9 mouse cellular contexts compared by ENCODE assay signal in genomic region chr8:79414907-79415306, GRCm38 (mm10). TPM values are rescaled to one million over a fixed set of nuclear protein-coding genes. Genes with fewer than 3 reads are reported as not detected.
DNase-seq lines count a peak whose midpoint lies in the region; ATAC-seq and TF ChIP-seq lines count a peak whose summit lies in the region.
"Had no signal": no experiment of that assay in that cellular context is flagged by ENCODE, and none has a peak within 500 bp of the region (broad histone marks: within the 10 kb centered on the region; RNA-seq: fewer than 3 reads in every experiment).

No protein-coding gene starts in this region.

- no peak overlapping the region for H3K4me3 ChIP-seq in embryonic facial prominence, embryonic 14.5 days (ENCODE audit: low read depth, low read length)
- no peak overlapping the region for H3K4me3 ChIP-seq in embryonic facial prominence, embryonic 10.5 days
- no peak overlapping the region for H3K4me3 ChIP-seq in midbrain, postnatal 0 days (ENCODE audit: low read depth, low read length)
- H3K4me3 ChIP-seq in midbrain, embryonic 10.5 days = no peak overlapping the region
- H3K4me3 ChIP-seq in stomach, postnatal 0 days (ENCODE audit: low read depth, low read length) = no peak overlapping the region

- ATAC-seq in embryonic facial prominence, embryonic 14.5 days (ENCODE audit: low read depth) = no peak
- ATAC-seq in midbrain, postnatal 0 days (ENCODE audit: low FRiP score) = no peak
- 0 out of 2 replicates have a peak, but pooled peaks have one; percentile 51 for ATAC-seq in stomach, postnatal 0 days (ENCODE audit: low FRiP score, low TSS enrichment)

- H3K9ac ChIP-seq in embryonic facial prominence, embryonic 14.5 days (ENCODE audit: low read depth, low read length) = no peak overlapping the region
- no peak overlapping the region for H3K9ac ChIP-seq in midbrain, postnatal 0 days (replicated peaks; ENCODE audit: low read length, poor library complexity, severe bottlenecking)
- H3K9ac ChIP-seq in stomach, postnatal 0 days (ENCODE audit: low read length) = no peak overlapping the region

- no peak overlapping the region for H3K4me2 ChIP-seq in embryonic facial prominence, embryonic 14.5 days (ENCODE audit: low read depth, low read length)
- no peak overlapping the region for H3K4me2 ChIP-seq in midbrain, postnatal 0 days (ENCODE audit: low read depth, low read length, poor library complexity, severe bottlenecking)
- no peak overlapping the region for H3K4me2 ChIP-seq in stomach, postnatal 0 days (replicated peaks; ENCODE audit: low read depth)

- no peak for TF ChIP-seq EP300 in stomach, postnatal 0 days (optimal IDR thresholded peaks at IDR 0.05)

- no peak for TF ChIP-seq CTCF in midbrain, postnatal 0 days (IDR thresholded peaks at IDR 0.05)
- no peak for TF ChIP-seq CTCF in stomach, postnatal 0 days (IDR thresholded peaks at IDR 0.05; ENCODE audit: low read depth)

- no peaks in the 10 kb centered on the region for H3K9me3 ChIP-seq in embryonic facial prominence, embryonic 14.5 days (ENCODE audit: control insufficient read depth, low read length)
- no peaks in the 10 kb centered on the region for H3K9me3 ChIP-seq in embryonic facial prominence, embryonic 10.5 days
- H3K9me3 ChIP-seq in midbrain, postnatal 0 days (ENCODE audit: low read length) = no peaks in the 10 kb centered on the region
- no peaks in the 10 kb centered on the region for H3K9me3 ChIP-seq in midbrain, embryonic 10.5 days (replicated peaks)
- H3K9me3 ChIP-seq in stomach, postnatal 0 days (ENCODE audit: control insufficient read depth, low read length) = no peaks in the 10 kb centered on the region

- no peak overlapping the region for H3K27ac ChIP-seq in embryonic facial prominence, embryonic 14.5 days (replicated peaks; ENCODE audit: low read depth, low read length)
- no peak overlapping the region for H3K27ac ChIP-seq in embryonic facial prominence, embryonic 10.5 days (replicated peaks)
- H3K27ac ChIP-seq in midbrain, postnatal 0 days (ENCODE audit: low read depth, low read length) = no peak overlapping the region
- H3K27ac ChIP-seq in midbrain, embryonic 10.5 days (replicated peaks) = no peak overlapping the region
- H3K27ac ChIP-seq in stomach, postnatal 0 days (replicated peaks) = no peak overlapping the region

- no peaks in the 10 kb centered on the region for H3K36me3 ChIP-seq in embryonic facial prominence, embryonic 14.5 days (ENCODE audit: control insufficient read depth, insufficient read depth, low read length)
- H3K36me3 ChIP-seq in embryonic facial prominence, embryonic 10.5 days (replicated peaks) = no peaks in the 10 kb centered on the region
- H3K36me3 ChIP-seq in midbrain, postnatal 0 days (ENCODE audit: insufficient read depth, low read length) = no peaks in the 10 kb centered on the region
- H3K36me3 ChIP-seq in midbrain, embryonic 10.5 days = no peaks in the 10 kb centered on the region
- no peaks in the 10 kb centered on the region for H3K36me3 ChIP-seq in stomach, postnatal 0 days (ENCODE audit: control insufficient read depth, insufficient read depth, low read length)

- peaks cover 3% of the 10 kb centered on the region; the same call in 1 of the 2 replicates for H3K4me1 ChIP-seq in embryonic facial prominence, embryonic 14.5 days (ENCODE audit: control insufficient read depth, insufficient read depth, low read length)
- H3K4me1 ChIP-seq in embryonic facial prominence, embryonic 10.5 days = no peaks in the 10 kb centered on the region
- no peaks in the 10 kb centered on the region for H3K4me1 ChIP-seq in midbrain, postnatal 0 days (ENCODE audit: insufficient read depth, low read length)
- no peaks in the 10 kb centered on the region for H3K4me1 ChIP-seq in midbrain, embryonic 10.5 days
- H3K4me1 ChIP-seq in stomach, postnatal 0 days (replicated peaks; ENCODE audit: control insufficient read depth, insufficient read depth) = no peaks in the 10 kb centered on the region

- DNase-seq in embryonic facial prominence, embryonic 14.5 days (ENCODE audit: low spot score) = peak; percentile 37
- no peak for DNase-seq in embryonic facial prominence, embryonic 10.5 days (ENCODE audit: low spot score)
- DNase-seq in midbrain, postnatal 0 days (ENCODE audit: low spot score) = peak; percentile 11
- DNase-seq in midbrain, embryonic 10.5 days (ENCODE audit: low spot score) = no peak
- DNase-seq in kidney, postnatal 14 days = peak; percentile 53
- no peak for DNase-seq in stomach, postnatal 0 days (ENCODE audit: low spot score)
- DNase-seq in thymus, adult 18-20 months = no peak
- DNase-seq in embryo, embryonic 9.5 days (ENCODE audit: extremely low spot score) = no peak
- DNase-seq: cerebellum, postnatal 25 days had no signal

- WGBS in embryonic facial prominence, embryonic 14.5 days = 74% methylated on average over 5 of the region's 5 CpGs
- 92% methylated on average over 5 of the region's 5 CpGs for WGBS in embryonic facial prominence, embryonic 10.5 days
- 83% methylated on average over 5 of the region's 5 CpGs for WGBS in midbrain, postnatal 0 days
- 95% methylated on average over 5 of the region's 5 CpGs for WGBS in midbrain, embryonic 10.5 days
- 70% methylated on average over 5 of the region's 5 CpGs for whole genome bisulfite sequencing in stomach, postnatal 0 days

- no peaks in the 10 kb centered on the region for H3K27me3 ChIP-seq in embryonic facial prominence, embryonic 14.5 days (replicated peaks; ENCODE audit: control insufficient read depth, insufficient read depth, low read length)
- H3K27me3 ChIP-seq in embryonic facial prominence, embryonic 10.5 days (replicated peaks; ENCODE audit: low read depth, poor library complexity, severe bottlenecking) = no peaks in the 10 kb centered on the region
- no peaks in the 10 kb centered on the region for H3K27me3 ChIP-seq in midbrain, postnatal 0 days (ENCODE audit: insufficient read depth, low read length)
- no peaks in the 10 kb centered on the region for H3K27me3 ChIP-seq in midbrain, embryonic 10.5 days (ENCODE audit: low read depth, poor library complexity, severe bottlenecking)
- no peaks in the 10 kb centered on the region for H3K27me3 ChIP-seq in stomach, postnatal 0 days (ENCODE audit: control insufficient read depth, insufficient read depth, low read length)

RNA-seq across cellular contexts. Expression of gene Smad1, which starts 15.6 kb away (rescaled TPM):
- polyA plus RNA-seq in embryonic facial prominence, embryonic 14.5 days (2014; fragmentation: Nextera tagmentation; extraction: Ambion mirVana) = 59.4 and 64.7 TPM in 2 replicates
- 41.5 and 42.8 TPM in 2 replicates for polyA plus RNA-seq in embryonic facial prominence, embryonic 10.5 days (2016; fragmentation: Nextera tagmentation; extraction: Ambion mirVana)
- 75.6 and 78.8 TPM in 2 replicates for total RNA-seq in midbrain, postnatal 0 days (2014; rRNA removed)
- 49.1 and 52.5 TPM in 2 replicates for polyA plus RNA-seq in midbrain, postnatal 0 days (2015; fragmentation: Nextera tagmentation; extraction: Ambion mirVana)
- 36.1 and 39.0 TPM in 2 replicates for polyA plus RNA-seq in midbrain, embryonic 10.5 days (2016; fragmentation: Nextera tagmentation; extraction: Ambion mirVana)
- polyA plus RNA-seq in stomach, postnatal 0 days (2015; fragmentation: Nextera tagmentation; extraction: Ambion mirVana) = 25.9 and 31.5 TPM in 2 replicates

Comparison
In these comparisons a context has a peak if more than half of its experiments do, and no peak if none do; other contexts are left out.
1. DNase-seq: peak in embryonic facial prominence, embryonic 14.5 days (single experiment), midbrain, postnatal 0 days (single experiment) and kidney, postnatal 14 days (single experiment); none in embryonic facial prominence, embryonic 10.5 days (single experiment), midbrain, embryonic 10.5 days (single experiment), stomach, postnatal 0 days (single experiment), thymus, adult 18-20 months (0 of 2) and embryo, embryonic 9.5 days (single experiment).